Comparison of ENCODE assay signal across 10 mouse cellular contexts in genomic region chr15:61161397-61161796, GRCm38 (mm10).
DNase-seq lines count a peak whose midpoint lies in the region; ATAC-seq and TF ChIP-seq lines count a peak whose summit lies in the region.
"Had no signal": no experiment of that assay in that cellular context is flagged by ENCODE, and none has a peak within 500 bp of the region (broad histone marks: within the 10 kb centered on the region; RNA-seq: fewer than 3 reads in every experiment).

No protein-coding gene starts in this region.

- no peak overlapping the region for H3K4me2 ChIP-seq in lung, embryonic 15.5 days
- no peak overlapping the region for H3K4me2 ChIP-seq in neural tube, embryonic 15.5 days

- peak; percentile 41 for ATAC-seq in lung, embryonic 15.5 days (ENCODE audit: borderline replicate concordance, extremely low read depth, low FRiP score, low TSS enrichment)
- no peak for ATAC-seq in neural tube, embryonic 15.5 days (ENCODE audit: low FRiP score)
- ATAC-seq in megakaryocyte-erythroid progenitor cell, adult 5-6 weeks (replicated peaks; ENCODE audit: low FRiP score, low TSS enrichment, poor library complexity, severe bottlenecking) = no peak
- ATAC-seq: forebrain, postnatal 0 days had no signal

- no peak overlapping the region for H3K9ac ChIP-seq in lung, embryonic 15.5 days
- H3K9ac ChIP-seq in neural tube, embryonic 15.5 days (replicated peaks) = no peak overlapping the region
- H3K9ac ChIP-seq: forebrain, postnatal 0 days had no signal

- DNase-seq in lung, adult 2 months = no peak
- peak; percentile 57 for DNase-seq in adrenal gland, postnatal 25 days
- peak; percentile 46 for DNase-seq in kidney, adult 9 months
- peak; percentile 4 for DNase-seq in lung, postnatal 14 days
- no peak for DNase-seq in right cerebral cortex, adult 2 months (ENCODE audit: low spot score in 2 of 2)
- DNase-seq: cerebellum, postnatal 25 days; forebrain, postnatal 0 days had no signal

- TF ChIP-seq CTCF in lung, adult 2 months (IDR thresholded peaks at IDR 0.05; ENCODE audit: insufficient read depth, low read length) = no peak

- no peaks in the 10 kb centered on the region for H3K9me3 ChIP-seq in lung, embryonic 15.5 days
- no peaks in the 10 kb centered on the region for H3K9me3 ChIP-seq in neural tube, embryonic 15.5 days (replicated peaks)

- no peak for TF ChIP-seq POLR2A in lung, adult 2 months (IDR thresholded peaks at IDR 0.05; ENCODE audit: borderline replicate concordance, extremely low read depth, low read depth, low read length)

- H3K4me1 ChIP-seq in lung, embryonic 15.5 days = 0 out of 2 replicates have a peak, but pooled peaks cover 16% of the 10 kb centered on the region
- no peaks in the 10 kb centered on the region for H3K4me1 ChIP-seq in lung, adult 2 months (ENCODE audit: control insufficient read depth, insufficient read depth, low read length)
- peaks cover 12% of the 10 kb centered on the region for H3K4me1 ChIP-seq in neural tube, embryonic 15.5 days

- no peak overlapping the region for H3K4me3 ChIP-seq in lung, embryonic 15.5 days
- no peak overlapping the region for H3K4me3 ChIP-seq in lung, adult 2 months (replicated peaks; ENCODE audit: extremely low read depth, low read depth, low read length)
- H3K4me3 ChIP-seq in neural tube, embryonic 15.5 days (replicated peaks) = no peak overlapping the region

- no peaks in the 10 kb centered on the region for H3K36me3 ChIP-seq in lung, embryonic 15.5 days
- H3K36me3 ChIP-seq in neural tube, embryonic 15.5 days = no peaks in the 10 kb centered on the region

- H3K27me3 ChIP-seq in lung, embryonic 15.5 days = no peaks in the 10 kb centered on the region
- 0 out of 2 replicates have a peak, but pooled peaks cover 6% of the 10 kb centered on the region for H3K27me3 ChIP-seq in neural tube, embryonic 15.5 days (replicated peaks)

- WGBS in lung, embryonic 15.5 days = 46% methylated on average over 5 of the region's 5 CpGs
- 42% methylated on average over 5 of the region's 5 CpGs for WGBS in lung, adult 2 months
- WGBS in neural tube, embryonic 15.5 days = 69% methylated on average over 5 of the region's 5 CpGs

- H3K27ac ChIP-seq in lung, embryonic 15.5 days = peak overlapping the region; percentile 13; the same call in 1 of the 2 replicates
- no peak overlapping the region for H3K27ac ChIP-seq in neural tube, embryonic 15.5 days (replicated peaks)

Comparison
In these comparisons a context has a peak if more than half of its experiments do, and no peak if none do; other contexts are left out.
1. DNase-seq: peak in adrenal gland, postnatal 25 days (single experiment), kidney, adult 9 months (single experiment) and lung, postnatal 14 days (single experiment); none in lung, adult 2 months (single experiment) and right cerebral cortex, adult 2 months (0 of 2).